Mouse (Mus musculus): Measurements from ENCODE around the gene Hist1h4f.

GRCm38 (mm10) chr13:23575271-23575851 is 23.9 kb upstream of the Hist1h4f start, which contains the start of gene Hist1h3d:
- TF ChIP-seq UBTF (IDR thresholded peaks at IDR 0.05; ENCODE audit: borderline replicate concordance, insufficient read depth, low read depth, low read length) (no peak), ELF1 (IDR thresholded peaks at IDR 0.05; ENCODE audit: low read depth, low read length) (no peak), NELFE (IDR thresholded peaks at IDR 0.05; ENCODE audit: low read depth, low read length) (no peak), EP300 (IDR thresholded peaks at IDR 0.05; ENCODE audit: low read depth in 1 of 2, low read length in 2 of 2) (no peak), POLR2A (IDR thresholded peaks at IDR 0.05; ENCODE audit: control insufficient read depth in 1 of 2, insufficient read depth in 1 of 2, low read depth in 1 of 2, low read length in 2 of 2, poor library complexity in 1 of 2) (peak in 1 of 2 experiments; percentile 93; a peak in 1 of 4 replicates)

All from MEL (cell line).